Comparison of ENCODE assay signal across 17 mouse cellular contexts in genomic region chr4:47368717-47369116, GRCm38 (mm10).
"Had no signal": no experiment of that assay in that cellular context is flagged by ENCODE, and none has a peak within 500 bp of the region (broad histone marks: within the 10 kb centered on the region; RNA-seq: fewer than 3 reads in every experiment).

No protein-coding gene starts in this region.

- H3K9ac ChIP-seq: lung, embryonic 14.5 days; midbrain, embryonic 12.5 days; neural tube, embryonic 12.5 days had no signal

- H3K27me3 ChIP-seq: midbrain, embryonic 12.5 days; neural tube, embryonic 12.5 days had no signal

- H3K27ac ChIP-seq: midbrain, embryonic 10.5 days; midbrain, embryonic 12.5 days; neural tube, embryonic 12.5 days had no signal

- H3K4me1 ChIP-seq: midbrain, embryonic 10.5 days; midbrain, embryonic 12.5 days; neural tube, embryonic 12.5 days had no signal

- H3K4me3 ChIP-seq: midbrain, embryonic 10.5 days; midbrain, embryonic 12.5 days; neural tube, embryonic 12.5 days had no signal

- H3K9me3 ChIP-seq: midbrain, embryonic 12.5 days; neural tube, embryonic 12.5 days had no signal

- ATAC-seq: midbrain, embryonic 16.5 days had no signal

- H3K4me2 ChIP-seq: lung, embryonic 14.5 days; midbrain, embryonic 12.5 days; neural tube, embryonic 12.5 days had no signal

- DNase-seq: lung, adult 18-20 months; lung, embryonic 14.5 days; lung, postnatal 10 days; lung, postnatal 4 days; midbrain, embryonic 14.5 days; retina, postnatal 1 day; right cerebral cortex, adult 18-20 months; right cerebral cortex, postnatal 25 days; right cerebral cortex, postnatal 4 days; spleen, adult 18-20 months; thymus, adult 18-20 months; thymus, postnatal 14 days; thymus, postnatal 36 days had no signal

- H3K36me3 ChIP-seq: midbrain, embryonic 12.5 days; neural tube, embryonic 12.5 days had no signal
